Mouse (Mus musculus) megakaryocyte progenitor cell, adult 5-6 weeks (primary cell): ENCODE results near the gene Gm11541. TPM values are rescaled to one million over a fixed set of nuclear protein-coding genes. Genes with fewer than 3 reads are reported as not detected.

Source experiments
- total RNA-seq, 2 experiments: library from RNA; stranded (forward) in 1 of 2; stranded (reverse) in 1 of 2; fragments of 157-497, 149-512 nt in 1 of 2; fragments of 200-1000 nt in 1 of 2; gene quantifications; 2 replicates each; pipeline versions ENCODE4 v1.2.3 to v1.2.4; 2015 to 2017

Gene Gm11541
- total RNA-seq, 2 experiments from 2014 or later, result not detected

Other genes starting within 250 kb of the Gm11541 start
- not detected in 2 replicates for gene Cacna1g, start 230.3 kb downstream of the Gm11541 start, total RNA-seq (2015)
- not detected in 2 replicates for gene Cacna1g, start 230.3 kb downstream of the Gm11541 start, total RNA-seq (2017)
- gene Spata20, start 218.3 kb downstream of the Gm11541 start, total RNA-seq (2015), result not detected in 2 replicates
- gene Spata20, start 218.3 kb downstream of the Gm11541 start, total RNA-seq (2017), result not detected in 2 replicates
- not detected in 2 replicates for gene Epn3, start 204.5 kb downstream of the Gm11541 start, total RNA-seq (2015)
- gene Epn3, start 204.5 kb downstream of the Gm11541 start, total RNA-seq (2017), result 0.03 TPM in 1 of 2 replicates, not detected in the other
- gene Mycbpap, start 182.8 kb downstream of the Gm11541 start, total RNA-seq (2015), result not detected in 2 replicates
- gene Mycbpap, start 182.8 kb downstream of the Gm11541 start, total RNA-seq (2017), result 0.20 and 2.5 TPM in 2 replicates
- gene Rsad1, start 155.2 kb downstream of the Gm11541 start, total RNA-seq (2015), result 4.4 and 5.0 TPM in 2 replicates
- 5.0 and 6.2 TPM in 2 replicates for gene Rsad1, start 155.2 kb downstream of the Gm11541 start, total RNA-seq (2017)
- gene Chad, start 139.5 kb downstream of the Gm11541 start, total RNA-seq (2015), result not detected in 2 replicates
- gene Chad, start 139.5 kb downstream of the Gm11541 start, total RNA-seq (2017), result not detected in 2 replicates
- 18.1 and 18.6 TPM in 2 replicates for gene Acsf2, start 102.6 kb downstream of the Gm11541 start, total RNA-seq (2015)
- gene Acsf2, start 102.6 kb downstream of the Gm11541 start, total RNA-seq (2017), result 2.5 and 2.7 TPM in 2 replicates
- gene Lrrc59, start 74.7 kb downstream of the Gm11541 start, total RNA-seq (2015), result 115 and 116 TPM in 2 replicates
- 195 and 224 TPM in 2 replicates for gene Lrrc59, start 74.7 kb downstream of the Gm11541 start, total RNA-seq (2017)
- gene Mrpl27, start 50.7 kb downstream of the Gm11541 start, total RNA-seq (2015), result 53.4 and 53.5 TPM in 2 replicates
- 46.4 and 46.8 TPM in 2 replicates for gene Mrpl27, start 50.7 kb downstream of the Gm11541 start, total RNA-seq (2017)
- 9.4 and 9.9 TPM in 2 replicates for gene Eme1, start 50.5 kb downstream of the Gm11541 start, total RNA-seq (2015)
- 28.8 and 37.1 TPM in 2 replicates for gene Eme1, start 50.5 kb downstream of the Gm11541 start, total RNA-seq (2017)
- 1.8 and 2.2 TPM in 2 replicates for gene Xylt2, start 27.0 kb downstream of the Gm11541 start, total RNA-seq (2015)
- gene Xylt2, start 27.0 kb downstream of the Gm11541 start, total RNA-seq (2017), result 4.9 and 5.2 TPM in 2 replicates
- not detected in 2 replicates for gene Cdc34b, start 37.3 kb upstream of the Gm11541 start, total RNA-seq (2015)
- not detected in 2 replicates for gene Cdc34b, start 37.3 kb upstream of the Gm11541 start, total RNA-seq (2017)
- not detected in 2 replicates for gene Tmem92, start 78.2 kb upstream of the Gm11541 start, total RNA-seq (2015)
- not detected in 2 replicates for gene Tmem92, start 78.2 kb upstream of the Gm11541 start, total RNA-seq (2017)
- gene Col1a1, start 231.7 kb upstream of the Gm11541 start, total RNA-seq (2015), result not detected in 2 replicates
- gene Col1a1, start 231.7 kb upstream of the Gm11541 start, total RNA-seq (2017), result 0.07 TPM in 1 of 2 replicates, not detected in the other